8 mouse cellular contexts compared by ENCODE assay signal in the genomic region with DNA sequence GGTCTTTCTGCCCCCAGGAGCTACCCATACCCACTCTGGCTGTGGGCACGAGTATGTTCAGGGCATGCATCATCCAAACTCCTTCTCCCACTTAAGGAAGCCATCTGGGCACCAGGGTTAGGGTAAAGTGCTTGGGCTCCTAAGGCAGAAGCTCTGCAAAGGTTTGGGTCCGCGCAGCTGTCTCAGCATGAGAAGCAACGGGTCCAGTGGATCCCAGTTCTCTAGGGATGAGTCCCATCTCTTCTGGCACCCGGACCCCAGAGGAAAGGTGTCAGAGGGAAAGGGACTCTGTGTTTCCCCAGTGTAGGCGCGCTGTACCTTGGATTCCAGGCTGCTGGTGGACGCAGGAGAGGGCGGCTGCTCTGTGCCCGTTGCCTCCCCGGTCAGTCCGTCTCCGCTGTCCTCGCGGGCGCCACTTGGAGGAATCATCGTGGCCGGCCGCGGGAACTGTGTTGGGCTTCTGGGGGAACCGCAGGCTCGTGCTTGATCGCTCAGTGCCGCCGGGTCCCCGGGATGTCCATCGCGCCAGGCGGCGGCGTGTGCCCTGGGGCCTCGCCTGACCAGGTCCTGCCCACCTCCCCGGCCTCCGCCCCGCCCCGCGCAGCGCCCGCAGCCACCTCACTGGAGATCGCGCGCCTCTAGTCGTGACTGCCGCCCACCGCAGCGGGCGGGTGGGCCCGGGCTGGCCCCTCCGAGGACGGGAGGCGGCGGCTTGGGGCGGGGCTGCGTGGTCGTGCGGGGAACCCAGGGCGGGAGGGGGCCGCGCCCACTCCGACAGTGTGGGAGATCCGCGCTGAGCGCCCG. TPM values are rescaled to one million over a fixed set of nuclear protein-coding genes. Genes with fewer than 3 reads are reported as not detected.
DNase-seq lines count a peak whose midpoint lies in the region; ATAC-seq and TF ChIP-seq lines count a peak whose summit lies in the region.

A gene (minus strand): TSS at position 669 of the 804 bp plus-strand sequence.

- H3K4me3 ChIP-seq in kidney, embryonic 14.5 days (ENCODE audit: low read length) = peak within 1 kb of the TSS; percentile 51
- H3K4me3 ChIP-seq in kidney, adult 2 months (ENCODE audit: insufficient read depth, low read depth, low read length) = no peak within 1 kb of the TSS; the same call in 1 of the 2 replicates
- peak within 1 kb of the TSS; percentile 24 for H3K4me3 ChIP-seq in embryonic fibroblast, embryonic 13.5 days (ENCODE audit: insufficient read depth, low read length)
- H3K4me3 ChIP-seq in intestine, embryonic 15.5 days (replicated peaks) = peak within 1 kb of the TSS; percentile 48

- no peak for DNase-seq in kidney, adult 2 months
- DNase-seq in adrenal gland, adult 2 months = peak; percentile 42
- DNase-seq in neural tube, embryonic 10.5 days (ENCODE audit: extremely low spot score, low spot score) = peak; percentile 57
- DNase-seq in spleen, postnatal 36 days (ENCODE audit: low spot score in 2 of 2) = no peak
- no peak for DNase-seq in layer of hippocampus, postnatal 36 days

- H3K4me2 ChIP-seq in kidney, embryonic 14.5 days (replicated peaks; ENCODE audit: low read depth, low read length) = peak within 1 kb of the TSS; percentile 93
- peak within 1 kb of the TSS; percentile 97 for H3K4me2 ChIP-seq in intestine, embryonic 15.5 days (replicated peaks)

- peaks cover 14% of the 10 kb centered on the region for H3K27me3 ChIP-seq in kidney, embryonic 14.5 days (ENCODE audit: control insufficient read depth, insufficient read depth, low read length)
- 0 out of 2 replicates have a peak, but pooled peaks cover 1% of the 10 kb centered on the region for H3K27me3 ChIP-seq in kidney, adult 2 months (replicated peaks; ENCODE audit: control insufficient read depth, insufficient read depth, low read length)
- peaks cover 23% of the 10 kb centered on the region for H3K27me3 ChIP-seq in intestine, embryonic 15.5 days (replicated peaks)

- WGBS in kidney, embryonic 14.5 days = 4% methylated on average over 60 of the region's 64 CpGs
- WGBS in kidney, adult 2 months = 3% methylated on average over 59 of the region's 64 CpGs
- 3% methylated on average over 64 of the region's 64 CpGs for WGBS in intestine, embryonic 15.5 days

- no peaks in the 10 kb centered on the region for H3K36me3 ChIP-seq in kidney, embryonic 14.5 days (ENCODE audit: control insufficient read depth, insufficient read depth, low read length)
- no peaks in the 10 kb centered on the region for H3K36me3 ChIP-seq in kidney, adult 2 months (ENCODE audit: control insufficient read depth, insufficient read depth, low read length)
- H3K36me3 ChIP-seq in intestine, embryonic 15.5 days = no peaks in the 10 kb centered on the region

- H3K4me1 ChIP-seq in kidney, embryonic 14.5 days (ENCODE audit: control insufficient read depth, insufficient read depth, low read length) = 0 out of 2 replicates have a peak, but pooled peaks cover 5% of the 10 kb centered on the region
- H3K4me1 ChIP-seq in kidney, adult 2 months (ENCODE audit: control insufficient read depth, insufficient read depth, low read length) = no peaks in the 10 kb centered on the region
- H3K4me1 ChIP-seq in embryonic fibroblast, embryonic 13.5 days (ENCODE audit: control insufficient read depth, insufficient read depth, low read length) = no peaks in the 10 kb centered on the region
- H3K4me1 ChIP-seq in intestine, embryonic 15.5 days (replicated peaks) = peaks cover 11% of the 10 kb centered on the region; the same call in 1 of the 2 replicates

- peak within 1 kb of the TSS; percentile 52 for H3K9ac ChIP-seq in kidney, embryonic 14.5 days (ENCODE audit: low read depth, low read length)
- H3K9ac ChIP-seq in intestine, embryonic 15.5 days = peak within 1 kb of the TSS; percentile 41

- no peak for TF ChIP-seq CTCF in kidney, adult 2 months (conservative IDR thresholded peaks at IDR 0.05; ENCODE audit: insufficient read depth, insufficient read length, low read depth, low read length)
- no peak for TF ChIP-seq CTCF in embryonic fibroblast, embryonic 13.5 days (IDR thresholded peaks at IDR 0.05; ENCODE audit: borderline replicate concordance, insufficient read depth, low read length)

- no peaks in the 10 kb centered on the region for H3K9me3 ChIP-seq in kidney, embryonic 14.5 days (ENCODE audit: control insufficient read depth, low read length)
- no peaks in the 10 kb centered on the region for H3K9me3 ChIP-seq in intestine, embryonic 15.5 days

- peak; percentile 84 for ATAC-seq in kidney, embryonic 14.5 days (ENCODE audit: low FRiP score, low TSS enrichment)
- ATAC-seq in intestine, embryonic 15.5 days = peak; percentile 80

- no peak within 1 kb of the TSS for H3K27ac ChIP-seq in kidney, embryonic 14.5 days (ENCODE audit: low read depth, low read length)
- H3K27ac ChIP-seq in kidney, adult 2 months (ENCODE audit: insufficient read depth, low read depth, low read length) = no peak within 1 kb of the TSS
- no peak within 1 kb of the TSS for H3K27ac ChIP-seq in embryonic fibroblast, embryonic 13.5 days (ENCODE audit: insufficient read depth, low read length)
- no peak within 1 kb of the TSS for H3K27ac ChIP-seq in intestine, embryonic 15.5 days

- TF ChIP-seq POLR2A in kidney, adult 2 months (IDR thresholded peaks at IDR 0.05; ENCODE audit: low read depth, low read length) = no peak
- no peak for TF ChIP-seq POLR2A in embryonic fibroblast, embryonic 13.5 days (IDR thresholded peaks at IDR 0.05; ENCODE audit: low read depth, low read length)

RNA-seq across cellular contexts. Expression of the gene that starts here (rescaled TPM):
- 0.86 and 1.3 TPM in 2 replicates for polyA plus RNA-seq in kidney, embryonic 14.5 days (2014; fragmentation: Nextera tagmentation; extraction: Ambion mirVana)
- 0.39 and 0.77 TPM in 2 replicates for polyA plus RNA-seq in kidney, adult 2 months (2012; rRNA removed)
- 1 to 10 TPM; 5.0 to 9.6 TPM for total RNA-seq in adrenal gland, adult 2 months (2021)
- 6.2 and 9.7 TPM in 2 replicates for polyA plus RNA-seq in adrenal gland, adult 2 months (2012; rRNA removed)
- polyA plus RNA-seq in embryonic fibroblast, embryonic 13.5 days (2011; ENCODE audit: insufficient read length, low read depth, missing spikeins) = 1.3 and 1.6 TPM in 2 replicates
- 3.3 and 3.5 TPM in 2 replicates for polyA plus RNA-seq in intestine, embryonic 15.5 days (2015; fragmentation: Nextera tagmentation; extraction: Ambion mirVana)
- total RNA-seq in layer of hippocampus, postnatal 36 days (2021) = 1 to 10 TPM; 3.4 to 3.5 TPM

Comparison
In these comparisons a context has a peak if more than half of its experiments do, and no peak if none do; other contexts are left out.
1. DNase-seq: peak in adrenal gland, adult 2 months (single experiment) and neural tube, embryonic 10.5 days (single experiment); none in kidney, adult 2 months (single experiment), spleen, postnatal 36 days (0 of 2) and layer of hippocampus, postnatal 36 days (0 of 2).